Mouse (Mus musculus): ENCODE results near the gene Gpr137b. TPM values are rescaled to one million over a fixed set of nuclear protein-coding genes. Genes with fewer than 3 reads are reported as not detected.

The Gpr137b gene
- 4.2 and 6.3 TPM in 2 replicates for polyA plus RNA-seq (2012; ENCODE audit: low replicate concordance)

GRCm38 (mm10) chr13:13393228-13394095, at the start of gene Gpr137b:
Gene Gpr137b (minus strand): TSS chr13:13394014.

GRCm38 (mm10) chr13:13437460-13438015, 43.7 kb upstream of the Gpr137b start, which contains the start of gene Nid1:
Gene Nid1 (plus strand): TSS chr13:13437551.

Other genes with a start within 250 kb of the Gpr137b start
- not detected in 2 replicates for gene Prl2c5, start 211.3 kb downstream of the Gpr137b start, polyA plus RNA-seq (2012; ENCODE audit: low replicate concordance)
- 7.4 and 9.3 TPM in 2 replicates for gene Nid1, start 43.5 kb upstream of the Gpr137b start, polyA plus RNA-seq (2012; ENCODE audit: low replicate concordance)
- gene Lyst, start 196.4 kb upstream of the Gpr137b start, polyA plus RNA-seq (2012; ENCODE audit: low replicate concordance): 4.1 and 8.0 TPM in 2 replicates